Mouse (Mus musculus) heart, embryonic 13.5 days (tissue): ENCODE data around the gene Taok1. TPM values are rescaled to one million over a fixed set of nuclear protein-coding genes. Genes with fewer than 3 reads are reported as not detected.
"Not testable (repeated sequence)": the region's sequence is repeated elsewhere in the genome, so short reads cannot be mapped to it uniquely, and the experiment has no call there.

Source experiments
- ATAC-seq: fragments of 200-750 bp; cut with Nextera tagmentation; 2 replicates; pipeline ENCODE4 v1.8.0; 2017; ENCODE audit warnings: moderate TSS enrichment; ENCODE audit not compliant: insufficient number of reproducible peaks, low FRiP score, low TSS enrichment; ENCODE audit errors: extremely low read depth
- H3K27ac ChIP-seq: fragments of 300-500 bp; sonication (generic); replicated peaks from 2 replicates; pipeline ENCODE4 v1.5.1; 2015; ENCODE audit warnings: moderate library complexity, mild to moderate bottlenecking, inconsistent platforms
- H3K27me3 ChIP-seq: fragments of 300-500 bp; sonication (generic); replicated peaks from 2 replicates; pipeline ENCODE4 v1.6.1; 2015; ENCODE audit warnings: mild to moderate bottlenecking, inconsistent platforms
- H3K36me3 ChIP-seq: fragments of 300-500 bp; sonication (generic); 2 replicates; pipeline ENCODE4 v1.6.1; 2015; ENCODE audit warnings: mild to moderate bottlenecking, inconsistent platforms
- H3K4me1 ChIP-seq: fragments of 300-500 bp; sonication (generic); 2 replicates; pipeline ENCODE4 v1.6.1; 2015; ENCODE audit warnings: inconsistent platforms
- H3K4me2 ChIP-seq: fragments of 300-500 bp; sonication (generic); 2 replicates; pipeline ENCODE4 v1.6.1; 2015; ENCODE audit warnings: inconsistent platforms, mild to moderate bottlenecking, moderate library complexity
- H3K4me3 ChIP-seq: fragments of 300-500 bp; sonication (generic); 2 replicates; pipeline ENCODE4 v1.5.1; 2015; ENCODE audit warnings: moderate library complexity, mild to moderate bottlenecking, inconsistent platforms
- H3K9ac ChIP-seq: fragments of 300-500 bp; sonication (generic); 2 replicates; pipeline ENCODE4 v1.6.1; 2015; ENCODE audit warnings: inconsistent platforms, mild to moderate bottlenecking, moderate library complexity
- H3K9me3 ChIP-seq: fragments of 300-500 bp; sonication (generic); 2 replicates; pipeline ENCODE4 v1.6.1; 2016; ENCODE audit warnings: inconsistent platforms
- WGBS: fragments of 180-500 bp; shearing (Covaris S2); methylation state at CpG from one replicate; pipeline ENCODE4 v1.1.7; 2015; ENCODE audit warnings: mixed read lengths; 5-methylcytosine and 5-hydroxymethylcytosine counted together
- polyA plus RNA-seq: library from polyadenylated mRNA; unstranded; fragments of >200 nt; fragmentation: Nextera tagmentation; extraction: Ambion mirVana; gene quantifications from 2 replicates; pipeline ENCODE4 v1.2.1, GENCODE M21; 2015

Gene Taok1
- polyA plus RNA-seq: 10.1 and 11.8 TPM in 2 replicates

DNA sequence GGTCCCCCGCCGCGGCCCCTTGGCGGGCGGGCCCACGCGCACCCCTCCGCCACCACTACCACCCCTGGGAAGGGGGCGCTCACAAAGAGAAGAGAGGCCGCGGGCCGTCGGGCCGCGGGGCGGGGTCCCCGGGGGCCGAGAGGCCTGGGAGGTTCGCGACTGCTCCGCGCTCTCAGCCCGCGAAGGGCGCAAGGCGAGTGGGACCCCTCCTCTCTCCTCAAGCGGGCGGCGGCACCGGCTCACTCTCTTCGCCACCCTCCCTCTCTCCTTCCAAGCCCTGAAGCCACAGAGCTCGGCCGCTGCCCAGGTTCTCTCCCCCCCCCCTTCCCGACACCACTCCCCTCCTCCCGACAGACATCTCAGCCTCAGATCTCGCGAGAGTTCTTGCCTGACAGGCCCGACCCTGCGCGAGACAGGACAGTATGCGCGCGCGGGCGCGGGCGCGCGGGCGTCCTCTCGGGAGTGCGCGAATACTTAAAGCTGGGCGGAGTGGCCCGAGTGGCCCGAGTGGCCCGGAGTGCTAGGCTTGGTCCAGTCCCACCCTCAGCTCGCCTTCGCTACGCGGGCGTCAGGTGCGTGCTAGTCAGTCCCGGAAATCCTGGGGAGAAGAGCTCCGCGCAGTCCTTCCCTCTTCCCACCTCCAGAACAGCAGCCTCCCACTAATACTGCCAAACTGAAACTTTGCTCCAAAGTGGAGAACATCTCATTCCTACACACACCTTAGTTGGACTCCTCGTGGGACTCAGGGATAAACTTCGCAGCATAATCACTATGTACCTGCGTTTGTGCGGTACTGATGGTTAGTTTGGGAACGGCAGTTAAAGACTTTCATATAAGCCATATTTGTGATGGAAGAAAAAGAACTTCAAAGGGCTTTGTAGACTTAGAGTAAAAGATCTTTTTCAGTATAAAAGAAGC, at the start of gene Taok1:
Gene Taok1 (minus strand): TSS at position 278 of the 918 bp plus-strand sequence.
- Histone ChIP-seq H3K9ac (peak within 1 kb of the TSS; percentile 100), H3K27ac (peak within 1 kb of the TSS; percentile 98), H3K4me3 (peak within 1 kb of the TSS; percentile 99), H3K4me2 (peak within 1 kb of the TSS; percentile 94), H3K4me1 (peaks cover 27% of the 10 kb centered on the region), H3K27me3 (no peaks in the 10 kb centered on the region), H3K36me3 (peaks cover 10% of the 10 kb centered on the region), H3K9me3 (no peaks in the 10 kb centered on the region)
- 2% methylated on average over 44 of the region's 71 CpGs for WGBS
- ATAC-seq: peak; percentile 94

DNA sequence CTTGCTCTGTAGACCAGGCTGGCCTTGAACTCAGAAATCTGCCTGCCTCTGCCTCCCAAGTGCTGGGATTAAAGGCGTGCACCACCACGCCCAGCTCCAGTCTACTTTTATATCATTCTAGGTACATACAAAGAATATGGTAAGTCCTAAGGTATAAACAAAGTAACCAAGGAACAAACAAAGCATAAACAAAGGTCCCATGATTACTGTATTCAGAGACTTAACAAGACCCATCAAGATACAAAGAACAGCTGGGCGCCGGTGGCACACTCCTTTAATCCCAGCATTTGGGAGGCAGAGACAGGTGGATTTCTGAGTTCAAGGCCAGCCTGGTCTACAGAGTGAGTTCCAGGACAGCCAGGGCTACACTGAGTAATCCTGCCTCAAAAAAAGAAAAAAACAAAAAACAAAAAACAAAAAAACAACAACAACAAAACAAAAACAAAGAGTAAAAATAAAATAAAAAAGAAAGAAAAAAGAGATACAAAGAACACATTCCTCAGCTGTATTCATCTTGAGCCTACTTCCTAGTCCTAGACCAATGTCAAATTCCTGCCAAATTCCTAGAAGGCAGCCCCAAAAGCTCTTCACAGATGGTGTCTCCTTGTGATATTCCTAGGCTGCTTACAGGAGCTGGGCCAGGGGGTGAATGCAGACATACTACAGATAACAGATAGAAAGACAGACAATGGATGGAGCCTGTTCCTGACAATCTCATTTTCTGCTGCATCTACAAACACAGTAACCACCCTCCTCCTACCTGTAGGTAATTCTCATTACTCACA, 46.0 kb upstream of the Taok1 start:
- H3K27ac ChIP-seq, H3K36me3 ChIP-seq, H3K4me1 ChIP-seq, H3K4me3 ChIP-seq, ATAC-seq, H3K27me3 ChIP-seq, H3K9ac ChIP-seq, H3K9me3 ChIP-seq, H3K4me2 ChIP-seq: not testable (repeated sequence)
- 90% methylated on average over 4 of the region's 4 CpGs for WGBS

DNA sequence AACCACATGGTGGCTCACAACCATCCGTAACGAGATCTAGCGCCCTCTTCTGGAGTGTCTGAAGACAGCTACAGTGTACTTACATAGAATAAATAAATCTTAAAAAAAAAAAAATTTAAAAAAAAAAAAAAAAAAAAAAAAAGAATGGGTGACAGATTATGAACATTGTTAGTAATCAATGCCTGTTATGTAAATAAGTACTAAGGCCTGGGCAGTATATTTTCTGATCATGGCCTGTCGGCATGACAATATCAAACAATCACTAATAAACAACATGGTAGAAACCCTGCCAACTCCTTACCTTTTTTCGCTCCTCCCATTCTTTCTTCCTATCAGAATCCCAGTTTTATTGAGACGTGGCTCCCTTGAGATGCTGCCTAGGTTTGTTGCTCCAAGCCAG, 44.9 kb upstream of the Taok1 start:
- H3K4me3 ChIP-seq: no peak overlapping the region
- H3K9ac ChIP-seq: no peak overlapping the region
- H3K4me1 ChIP-seq: no peaks in the 10 kb centered on the region
- no peak overlapping the region for H3K27ac ChIP-seq
- no peak for ATAC-seq
- H3K9me3 ChIP-seq: no peaks in the 10 kb centered on the region
- H3K27me3 ChIP-seq: no peaks in the 10 kb centered on the region
- 46% methylated on average over 6 of the region's 6 CpGs for WGBS
- H3K4me2 ChIP-seq: no peak overlapping the region
- H3K36me3 ChIP-seq: no peaks in the 10 kb centered on the region

DNA sequence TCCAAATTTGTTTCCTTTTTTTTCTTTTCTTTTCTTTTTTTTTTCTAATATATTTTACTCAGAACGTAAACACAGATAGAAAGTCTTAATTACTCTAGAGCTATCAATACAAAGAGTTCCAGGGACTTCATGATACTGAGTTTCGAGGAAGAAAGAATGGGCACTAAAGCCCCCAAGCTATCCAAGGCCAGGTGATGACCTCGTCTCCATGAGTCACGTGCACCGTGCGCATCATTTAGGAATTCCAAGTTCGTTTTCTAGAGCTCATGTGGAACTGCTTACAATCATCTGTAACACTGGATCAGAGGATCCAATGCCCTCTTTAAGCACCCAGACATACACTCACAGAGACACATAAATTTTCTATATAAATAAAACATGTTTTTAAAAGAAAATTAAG, 41.3 kb upstream of the Taok1 start:
- no peak overlapping the region for H3K4me2 ChIP-seq
- WGBS: 76% methylated on average over 7 of the region's 7 CpGs
- H3K4me3 ChIP-seq: no peak overlapping the region
- no peak overlapping the region for H3K27ac ChIP-seq
- H3K27me3 ChIP-seq: no peaks in the 10 kb centered on the region
- H3K36me3 ChIP-seq: no peaks in the 10 kb centered on the region
- H3K9me3 ChIP-seq: no peaks in the 10 kb centered on the region
- H3K4me1 ChIP-seq: no peaks in the 10 kb centered on the region
- ATAC-seq: no peak
- no peak overlapping the region for H3K9ac ChIP-seq

DNA sequence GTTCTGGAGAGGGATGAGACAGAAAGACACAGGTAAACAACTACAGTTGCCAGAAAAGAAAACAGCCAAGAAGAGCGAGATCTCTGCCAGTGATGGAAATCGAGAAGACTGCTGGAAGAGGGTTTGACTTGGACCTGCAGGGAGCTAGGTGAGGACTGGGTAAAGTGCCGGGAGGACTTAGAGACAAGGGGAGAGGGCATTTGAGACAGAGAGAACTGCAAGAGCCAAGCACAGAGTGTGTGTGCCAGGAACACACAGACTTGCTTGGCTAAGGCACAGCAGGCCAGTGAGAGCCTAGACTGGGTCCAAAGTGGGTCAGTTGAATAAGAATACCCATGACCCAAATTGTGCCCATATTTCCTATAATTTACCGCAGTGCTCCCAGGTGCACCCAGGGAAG, 37.9 kb upstream of the Taok1 start:
- no peak overlapping the region for H3K4me3 ChIP-seq
- H3K36me3 ChIP-seq: no peaks in the 10 kb centered on the region
- H3K27me3 ChIP-seq: no peaks in the 10 kb centered on the region
- H3K4me2 ChIP-seq: no peak overlapping the region
- WGBS: 74% methylated on average over 4 of the region's 4 CpGs
- no peak overlapping the region for H3K27ac ChIP-seq
- no peak for ATAC-seq
- H3K4me1 ChIP-seq: no peaks in the 10 kb centered on the region
- H3K9ac ChIP-seq: no peak overlapping the region
- H3K9me3 ChIP-seq: no peaks in the 10 kb centered on the region

DNA sequence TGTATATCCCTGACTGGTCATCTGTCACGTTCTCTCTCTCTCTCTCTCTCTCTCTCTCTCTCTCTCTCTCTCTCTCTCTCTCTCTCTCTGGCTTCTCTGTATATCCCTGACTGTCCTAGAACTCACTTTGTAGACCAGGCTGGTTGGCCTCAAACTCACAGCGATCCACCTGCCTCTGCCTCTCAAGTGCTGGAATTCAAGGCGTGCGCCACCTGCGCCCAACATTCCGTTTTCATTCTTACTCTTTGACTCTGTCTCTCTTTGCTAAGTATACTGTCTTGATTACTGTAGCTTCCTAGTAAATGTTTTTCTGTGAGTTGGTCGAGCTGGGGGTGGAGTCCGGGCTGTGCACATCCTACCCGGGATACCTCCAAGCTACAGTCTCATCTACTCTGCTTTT, 33.8 kb upstream of the Taok1 start:
- H3K4me1 ChIP-seq: no peaks in the 10 kb centered on the region
- no peak overlapping the region for H3K27ac ChIP-seq
- H3K9me3 ChIP-seq: no peaks in the 10 kb centered on the region
- no peak overlapping the region for H3K9ac ChIP-seq
- 81% methylated on average over 8 of the region's 9 CpGs for WGBS
- H3K27me3 ChIP-seq: no peaks in the 10 kb centered on the region
- no peak overlapping the region for H3K4me2 ChIP-seq
- no peaks in the 10 kb centered on the region for H3K36me3 ChIP-seq
- H3K4me3 ChIP-seq: no peak overlapping the region
- ATAC-seq: no peak

DNA sequence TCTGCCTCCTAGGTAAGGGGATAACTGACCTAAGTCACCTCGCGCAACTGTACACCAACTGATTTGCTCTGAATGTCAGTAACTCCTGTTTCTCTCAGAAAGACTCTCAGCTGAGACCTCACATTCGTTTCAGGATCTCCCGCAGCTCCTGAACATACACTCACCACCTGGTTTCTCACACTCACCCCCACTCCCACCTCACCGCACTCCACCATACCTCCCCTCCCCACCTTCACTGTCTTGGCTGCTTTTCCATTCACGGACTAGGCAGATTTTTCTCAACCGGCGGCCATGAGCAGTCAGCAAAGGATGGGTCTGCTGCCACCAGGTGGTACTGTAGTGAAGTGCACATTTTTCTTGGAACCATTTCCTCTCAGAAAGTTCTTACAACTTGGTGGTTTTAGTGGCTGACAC, 22.6 kb upstream of the Taok1 start:
- H3K4me1 ChIP-seq: peaks cover 16% of the 10 kb centered on the region
- peak overlapping the region; percentile 42 for H3K4me3 ChIP-seq
- H3K36me3 ChIP-seq: no peaks in the 10 kb centered on the region
- ATAC-seq: 0 out of 2 replicates have a peak, but pooled peaks have one; percentile 53
- H3K27me3 ChIP-seq: no peaks in the 10 kb centered on the region; the same call in 1 of the 2 replicates
- peak overlapping the region; percentile 71 for H3K4me2 ChIP-seq
- 12% methylated on average over 8 of the region's 8 CpGs for WGBS
- H3K27ac ChIP-seq: no peak overlapping the region; the same call in 1 of the 2 replicates
- H3K9me3 ChIP-seq: no peaks in the 10 kb centered on the region
- H3K9ac ChIP-seq: peak overlapping the region; percentile 67

DNA sequence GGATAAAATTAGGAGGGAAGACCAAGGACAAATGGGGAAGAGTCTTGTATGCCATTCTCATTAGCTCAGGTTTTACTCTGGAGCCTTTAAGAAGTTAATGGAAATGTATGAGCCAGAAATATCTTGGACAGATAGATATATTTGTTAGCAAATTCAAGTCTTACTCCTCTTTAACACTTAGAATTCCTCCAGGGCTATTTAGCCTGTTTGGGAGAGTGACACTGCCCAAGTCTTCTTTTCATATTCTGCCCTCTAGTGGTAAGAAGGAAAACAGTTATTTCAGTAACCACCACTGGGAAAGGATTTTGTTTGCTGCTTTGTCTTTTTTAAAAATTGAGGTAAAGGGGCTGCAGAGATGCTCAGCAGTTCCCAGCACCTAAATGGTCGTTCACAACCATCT, 21.9 kb upstream of the Taok1 start:
- no peak overlapping the region for H3K4me3 ChIP-seq
- H3K4me1 ChIP-seq: peaks cover 23% of the 10 kb centered on the region
- no peaks in the 10 kb centered on the region for H3K36me3 ChIP-seq
- ATAC-seq: no peak
- H3K27ac ChIP-seq: no peak overlapping the region
- 0 out of 2 replicates have a peak overlapping the region, but pooled peaks have one; percentile 5 for H3K4me2 ChIP-seq
- WGBS: 0% methylated on average over 1 of the region's 1 CpGs
- no peaks in the 10 kb centered on the region; the same call in 1 of the 2 replicates for H3K27me3 ChIP-seq
- no peak overlapping the region for H3K9ac ChIP-seq
- no peaks in the 10 kb centered on the region for H3K9me3 ChIP-seq

DNA sequence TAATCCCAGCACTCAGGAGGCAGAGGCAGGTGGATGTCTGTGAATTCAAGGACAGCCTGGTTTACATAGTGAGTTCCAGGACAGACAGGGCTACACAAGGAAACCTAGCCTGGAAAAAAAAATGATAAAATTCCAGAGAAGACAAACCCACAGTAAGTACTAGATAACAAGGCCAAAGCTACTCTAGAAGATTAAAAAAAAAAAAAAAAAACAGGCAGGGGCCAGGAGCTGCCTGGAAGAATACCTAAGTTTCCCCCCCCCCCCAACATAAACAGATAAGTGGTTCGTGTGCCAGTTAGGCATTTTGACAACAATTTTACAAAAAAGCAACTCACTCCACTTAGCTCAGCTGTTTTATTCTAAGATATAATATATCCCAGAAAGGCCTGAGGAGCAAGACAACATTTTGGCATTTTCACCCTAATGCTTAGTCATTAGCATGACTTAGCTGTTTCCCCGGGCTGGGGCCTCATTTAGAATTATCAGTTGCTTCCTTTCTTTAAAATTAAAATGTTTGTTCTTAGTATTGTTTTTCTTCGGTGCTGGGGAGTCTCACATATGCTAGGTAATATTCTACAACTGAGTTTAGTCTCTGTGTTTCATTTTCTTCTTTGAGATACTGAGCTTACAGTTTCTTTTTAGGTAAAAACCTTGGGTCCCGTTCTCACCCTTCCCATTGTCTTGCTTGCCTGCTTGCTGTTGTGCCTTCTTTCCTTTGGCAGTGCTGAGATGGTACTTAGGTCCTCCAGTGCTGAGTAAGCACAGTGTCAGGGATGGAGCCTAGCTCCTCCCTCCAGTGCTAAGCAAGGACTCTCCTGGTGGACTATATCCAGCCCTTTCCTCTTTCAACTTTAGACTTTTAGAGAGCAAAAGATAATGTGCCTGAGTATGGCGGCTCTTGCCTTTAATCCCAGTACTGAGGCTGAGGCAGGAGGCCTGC, 19.3 kb upstream of the Taok1 start:
- Histone ChIP-seq H3K9me3 (no peaks in the 10 kb centered on the region), H3K27ac (peak overlapping the region; percentile 42; the same call in 1 of the 2 replicates), H3K36me3 (no peaks in the 10 kb centered on the region), H3K9ac (no peak overlapping the region), H3K4me1 (peaks cover 30% of the 10 kb centered on the region), H3K27me3 (no peaks in the 10 kb centered on the region; the same call in 1 of the 2 replicates), H3K4me3 (no peak overlapping the region), H3K4me2 (no peak overlapping the region; the same call in 1 of the 2 replicates)
- no peak for ATAC-seq
- 52% methylated on average over 5 of the region's 5 CpGs for WGBS

DNA sequence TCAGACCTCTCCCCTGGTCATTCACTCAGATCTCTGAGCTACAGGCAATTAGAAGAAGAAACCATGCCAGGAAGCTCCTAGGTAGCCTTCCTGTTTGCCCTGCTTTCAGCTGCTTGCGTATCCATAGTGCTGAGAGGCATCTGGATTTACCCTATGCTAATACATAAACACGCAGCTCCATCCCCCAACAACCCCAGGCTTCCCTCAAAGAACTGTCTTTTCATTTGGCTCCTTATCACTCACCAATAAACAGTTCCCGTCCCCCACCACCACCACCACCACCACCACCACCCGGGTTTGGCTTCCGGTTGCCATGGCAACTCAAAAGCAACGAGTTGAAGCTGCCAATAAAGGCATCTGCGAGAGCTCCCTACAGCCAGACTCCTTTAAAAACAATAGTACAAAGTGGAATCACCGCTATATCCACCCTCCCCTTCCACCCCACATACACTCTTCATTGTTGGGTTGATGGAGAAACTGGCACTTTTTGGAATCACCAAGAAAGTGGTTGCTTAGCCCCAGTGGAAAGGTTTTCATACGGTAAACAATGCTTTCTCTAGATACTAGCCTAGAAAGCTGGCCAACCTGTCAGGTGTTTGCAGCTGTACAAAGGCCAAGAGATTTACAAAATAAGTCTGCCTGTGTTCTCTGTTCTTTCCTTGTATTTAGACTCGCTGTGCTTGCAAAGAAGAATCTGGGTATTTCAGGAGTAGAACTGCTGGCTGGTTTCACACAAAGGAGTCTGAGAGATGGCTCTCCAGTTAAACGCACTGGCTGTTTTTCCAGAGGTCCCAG, 17.6 kb upstream of the Taok1 start:
- no peaks in the 10 kb centered on the region; the same call in 1 of the 2 replicates for H3K27me3 ChIP-seq
- H3K4me1 ChIP-seq: peaks cover 30% of the 10 kb centered on the region
- H3K27ac ChIP-seq: 0 out of 2 replicates have a peak overlapping the region, but pooled peaks have one; percentile 29
- ATAC-seq: no peak
- peak overlapping the region; percentile 96 for H3K4me2 ChIP-seq
- H3K9me3 ChIP-seq: no peaks in the 10 kb centered on the region
- peak overlapping the region; percentile 54 for H3K4me3 ChIP-seq
- 14% methylated on average over 11 of the region's 11 CpGs for WGBS
- no peaks in the 10 kb centered on the region for H3K36me3 ChIP-seq
- peak overlapping the region; percentile 76 for H3K9ac ChIP-seq
